Mouse (Mus musculus) hindbrain, embryonic 16.5 days (tissue): ENCODE data around the gene Gja1. TPM values are rescaled to one million over a fixed set of nuclear protein-coding genes. Genes with fewer than 3 reads are reported as not detected.
A peak's percentile ranks its signal among the peaks of the same experiment; 100 is the strongest.

Experiments
- ATAC-seq: fragments of 200-750 bp; cut with Nextera tagmentation; 2 replicates; pipeline ENCODE4 v1.8.0; 2017; ENCODE audit warnings: moderate TSS enrichment, moderate library complexity
- H3K27ac ChIP-seq: fragments of 300-500 bp; sonication (generic); 2 replicates; pipeline ENCODE4 v1.5.1; 2014; ENCODE audit warnings: low read depth, mild to moderate bottlenecking, control low read depth, low read length, moderate library complexity
- H3K27me3 ChIP-seq: fragments of 300-500 bp; sonication (generic); replicated peaks from 2 replicates; pipeline ENCODE4 v1.6.1; 2014; ENCODE audit warnings: low read length; ENCODE audit not compliant: control insufficient read depth, insufficient read depth
- H3K36me3 ChIP-seq: fragments of 300-500 bp; sonication (generic); 2 replicates; pipeline ENCODE4 v1.6.1; 2014; ENCODE audit warnings: mild to moderate bottlenecking, low read length, moderate library complexity, mixed read lengths; ENCODE audit not compliant: control insufficient read depth, insufficient read depth
- H3K4me1 ChIP-seq: fragments of 300-500 bp; sonication (generic); 2 replicates; pipeline ENCODE4 v1.6.1; 2014; ENCODE audit warnings: low read depth, low read length; ENCODE audit not compliant: control insufficient read depth, insufficient read depth
- H3K4me2 ChIP-seq: fragments of 300-500 bp; sonication (generic); 2 replicates; pipeline ENCODE4 v1.6.1; 2014; ENCODE audit warnings: mild to moderate bottlenecking, low read length, control low read depth, moderate library complexity
- H3K4me3 ChIP-seq: fragments of 300-500 bp; sonication (generic); 2 replicates; pipeline ENCODE4 v1.5.1; 2014; ENCODE audit warnings: mild to moderate bottlenecking, low read length, control low read depth, moderate library complexity
- H3K9ac ChIP-seq: fragments of 300-500 bp; sonication (generic); 2 replicates; pipeline ENCODE4 v1.6.1; 2014; ENCODE audit warnings: low read depth, mild to moderate bottlenecking, control low read depth, low read length, moderate library complexity
- H3K9me3 ChIP-seq: fragments of 300-500 bp; sonication (generic); 2 replicates; pipeline ENCODE4 v1.6.1; 2014; ENCODE audit warnings: mild to moderate bottlenecking, low read length, moderate library complexity; ENCODE audit not compliant: control insufficient read depth
- WGBS: fragments of 180-500 bp; shearing (Covaris S2); extraction: QIAGEN DNeasy Blood & Tissue Kit; methylation state at CpG from one replicate; pipeline ENCODE4 v1.1.7; 2014; 5-methylcytosine and 5-hydroxymethylcytosine counted together
- polyA plus RNA-seq: library from polyadenylated mRNA; unstranded; fragments of >200 nt; fragmentation: Nextera tagmentation; extraction: Ambion mirVana; gene quantifications from 2 replicates; pipeline ENCODE4 v1.2.1, GENCODE M21; 2015

The Gja1 gene
- polyA plus RNA-seq = 138 and 145 TPM in 2 replicates

DNA sequence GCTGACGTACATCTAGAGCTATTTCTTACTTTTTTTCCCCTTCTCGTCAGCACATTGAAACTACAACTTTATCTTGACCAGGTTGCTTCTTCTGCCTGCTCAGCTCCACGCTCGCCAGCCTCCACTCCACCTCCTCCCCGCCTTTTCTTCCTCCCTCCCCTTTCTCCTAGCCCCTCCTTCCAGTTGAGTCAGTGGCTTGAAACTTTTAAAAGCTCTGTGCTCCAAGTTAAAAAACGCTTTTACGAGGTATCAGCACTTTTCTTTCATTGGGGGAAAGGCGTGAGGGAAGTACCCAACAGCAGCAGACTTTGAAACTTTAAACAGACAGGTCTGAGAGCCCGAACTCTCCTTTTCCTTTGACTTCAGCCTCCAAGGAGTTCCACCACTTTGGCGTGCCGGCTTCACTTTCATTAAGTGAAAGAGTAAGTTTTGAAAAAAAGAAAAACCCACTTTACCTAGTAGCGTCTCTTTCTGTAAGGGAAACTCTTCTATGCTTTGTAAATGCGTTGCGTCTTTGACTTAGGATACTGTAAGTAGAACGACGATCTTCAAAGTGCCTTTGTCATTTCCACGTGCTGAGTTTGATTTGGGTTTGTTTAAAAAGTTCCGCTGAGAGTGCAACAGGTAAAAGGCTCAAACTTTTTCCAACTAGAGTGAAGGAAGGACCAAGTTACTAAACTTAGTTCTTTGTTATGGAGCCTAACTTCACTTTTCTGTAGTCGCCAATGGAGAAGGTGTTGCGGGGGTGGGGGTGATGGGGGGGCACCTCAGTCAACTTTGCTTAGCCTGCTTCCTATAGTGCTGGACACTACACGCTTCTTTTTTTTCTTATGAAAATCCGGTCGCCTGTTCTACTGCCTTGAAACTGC is at the start of gene Gja1:
Gene Gja1 (plus strand): TSS at position 234 of the 869 bp plus-strand sequence.
- Histone ChIP-seq H3K4me1 (peaks cover 10% of the 10 kb centered on the region), H3K4me2 (peak within 1 kb of the TSS; percentile 81), H3K36me3 (no peaks in the 10 kb centered on the region), H3K4me3 (peak within 1 kb of the TSS; percentile 52), H3K9me3 (no peaks in the 10 kb centered on the region), H3K9ac (peak within 1 kb of the TSS; percentile 63), H3K27ac (peak within 1 kb of the TSS; percentile 74), H3K27me3 (no peaks in the 10 kb centered on the region; the same call in 1 of the 2 replicates)
- ATAC-seq = peak; percentile 28; the same call in 1 of the 2 replicates
- under 1% methylated on average over 23 of the region's 23 CpGs for WGBS

DNA sequence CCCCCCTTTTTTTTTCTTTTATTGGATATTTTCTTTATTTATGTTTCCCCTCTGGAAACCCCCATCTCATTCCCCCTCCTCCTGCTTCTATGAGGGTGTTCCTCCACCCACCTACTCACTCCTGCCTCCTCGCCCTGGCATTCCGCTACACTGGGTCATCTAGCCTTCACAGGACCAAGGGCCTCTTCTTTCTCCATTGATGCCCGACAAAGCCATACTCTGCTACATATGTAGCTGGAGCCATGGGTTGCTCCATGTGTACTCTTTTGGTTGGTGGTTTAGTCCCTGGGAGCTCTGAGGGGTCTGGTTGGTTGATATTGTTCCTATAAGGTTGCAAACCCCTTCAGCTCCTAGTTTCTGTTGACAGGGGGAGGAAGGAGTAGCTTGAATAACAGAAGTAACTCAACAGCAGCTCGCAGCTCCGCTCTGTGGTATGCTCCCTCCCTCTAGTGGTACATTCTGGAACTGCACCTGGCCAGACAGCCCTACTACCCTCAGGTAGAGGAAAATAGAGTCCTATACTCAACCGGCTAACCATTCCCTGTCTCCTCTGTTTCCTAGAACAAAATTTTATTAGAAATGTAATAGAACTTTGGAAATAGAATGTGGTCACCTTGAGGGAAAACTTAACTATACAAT is 38.2 kb upstream of the Gja1 start:
- H3K27me3 ChIP-seq = no peaks in the 10 kb centered on the region
- no peak overlapping the region for H3K4me2 ChIP-seq
- no peak overlapping the region for H3K4me3 ChIP-seq
- ATAC-seq = peak; percentile 88
- no peaks in the 10 kb centered on the region for H3K36me3 ChIP-seq
- no peaks in the 10 kb centered on the region for H3K9me3 ChIP-seq
- H3K9ac ChIP-seq = no peak overlapping the region
- WGBS = 52% methylated on average over 6 of the region's 6 CpGs
- no peaks in the 10 kb centered on the region for H3K4me1 ChIP-seq
- no peak overlapping the region for H3K27ac ChIP-seq

DNA sequence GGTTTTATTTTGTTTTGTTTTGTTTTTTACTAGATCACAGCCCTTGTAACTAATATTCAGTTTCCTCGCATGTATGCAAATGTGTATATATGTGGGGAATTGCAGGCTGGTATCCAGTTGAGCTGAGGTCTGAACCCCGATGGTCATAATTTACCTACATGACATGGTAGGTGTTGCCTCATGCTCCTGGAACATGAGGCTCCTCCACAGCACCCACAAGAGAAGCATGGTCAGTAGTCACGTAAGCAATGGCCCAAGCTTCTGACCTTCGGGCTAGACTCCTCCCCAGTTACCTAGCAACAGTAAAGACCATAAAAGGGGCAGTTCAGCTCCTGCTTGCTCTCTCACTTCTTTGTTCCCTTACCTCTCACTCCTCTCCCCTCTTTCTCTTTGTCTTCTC is 16.7 kb upstream of the Gja1 start:
- Histone ChIP-seq H3K9ac (no peak overlapping the region), H3K36me3 (no peaks in the 10 kb centered on the region), H3K4me3 (no peak overlapping the region), H3K4me1 (no peaks in the 10 kb centered on the region), H3K9me3 (no peaks in the 10 kb centered on the region), H3K27ac (no peak overlapping the region), H3K4me2 (no peak overlapping the region), H3K27me3 (no peaks in the 10 kb centered on the region)
- no peak for ATAC-seq
- 68% methylated on average over 4 of the region's 4 CpGs for WGBS

DNA sequence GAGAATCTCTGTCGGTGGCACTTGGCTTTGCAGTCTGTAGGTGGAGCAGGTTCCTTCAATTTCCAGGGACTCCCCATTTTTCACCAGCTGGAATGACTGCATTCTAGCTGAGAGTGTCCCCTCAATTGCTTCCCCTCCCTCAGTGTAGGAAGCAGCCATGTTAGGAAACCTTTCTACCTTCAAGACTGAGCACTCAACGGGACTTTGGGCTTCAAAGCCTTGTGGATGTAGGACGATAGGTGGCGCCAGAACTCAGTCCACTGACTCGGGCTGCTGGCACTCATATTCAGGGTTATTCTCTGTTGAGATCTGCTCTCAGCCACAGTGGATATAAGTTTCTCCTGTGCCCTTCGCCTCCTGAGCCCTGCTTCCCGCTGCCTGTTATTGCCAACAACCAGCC is 8.1 kb upstream of the Gja1 start:
- ATAC-seq = no peak; the same call in 1 of the 2 replicates
- 21% methylated on average over 7 of the region's 7 CpGs for WGBS
- Histone ChIP-seq H3K4me2 (no peak overlapping the region), H3K9me3 (no peaks in the 10 kb centered on the region), H3K27me3 (no peaks in the 10 kb centered on the region), H3K9ac (no peak overlapping the region), H3K36me3 (no peaks in the 10 kb centered on the region), H3K4me1 (peaks cover 2% of the 10 kb centered on the region; the same call in 1 of the 2 replicates), H3K27ac (no peak overlapping the region), H3K4me3 (no peak overlapping the region)

DNA sequence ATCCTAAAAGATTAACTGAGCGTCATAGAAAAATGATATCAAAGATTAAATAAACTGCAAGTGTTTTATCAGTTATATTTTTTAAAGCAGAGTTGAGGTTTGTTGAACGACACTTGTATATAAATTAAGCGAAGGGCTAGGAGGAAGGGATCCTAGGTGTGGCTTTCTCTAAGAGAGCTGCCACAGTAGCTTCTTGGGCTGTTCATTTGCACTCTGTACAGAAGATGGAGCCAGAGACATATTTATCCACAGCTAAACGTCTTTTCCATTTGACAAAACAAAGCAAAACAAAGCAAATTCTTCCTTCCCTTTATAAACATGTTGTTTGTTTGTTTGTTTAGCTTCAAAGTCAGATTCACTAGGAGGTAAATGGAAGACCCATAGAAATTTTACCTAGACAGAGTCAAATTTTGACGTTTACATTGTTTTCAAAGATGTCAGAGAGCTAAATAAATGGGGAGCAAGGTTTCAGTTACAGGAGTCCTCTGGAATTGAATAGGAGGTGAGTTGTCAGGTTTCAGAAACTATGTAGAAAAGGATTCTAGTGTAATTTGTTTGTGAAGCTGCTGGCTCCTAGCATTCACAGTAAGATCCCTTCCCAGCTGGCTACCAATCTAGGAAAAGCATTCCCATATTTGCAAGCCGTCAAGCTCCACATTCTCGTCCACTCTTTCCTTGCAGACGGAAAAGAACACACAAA is 4.0 kb upstream of the Gja1 start:
- WGBS = 28% methylated on average over 8 of the region's 8 CpGs
- H3K9ac ChIP-seq = no peak overlapping the region
- H3K9me3 ChIP-seq = no peaks in the 10 kb centered on the region
- H3K4me2 ChIP-seq = peak overlapping the region; percentile 34; the same call in 1 of the 2 replicates
- no peaks in the 10 kb centered on the region for H3K36me3 ChIP-seq
- H3K4me3 ChIP-seq = no peak overlapping the region
- no peak overlapping the region for H3K27ac ChIP-seq
- ATAC-seq = peak; percentile 86
- no peaks in the 10 kb centered on the region; the same call in 1 of the 2 replicates for H3K27me3 ChIP-seq
- H3K4me1 ChIP-seq = peaks cover 5% of the 10 kb centered on the region

DNA sequence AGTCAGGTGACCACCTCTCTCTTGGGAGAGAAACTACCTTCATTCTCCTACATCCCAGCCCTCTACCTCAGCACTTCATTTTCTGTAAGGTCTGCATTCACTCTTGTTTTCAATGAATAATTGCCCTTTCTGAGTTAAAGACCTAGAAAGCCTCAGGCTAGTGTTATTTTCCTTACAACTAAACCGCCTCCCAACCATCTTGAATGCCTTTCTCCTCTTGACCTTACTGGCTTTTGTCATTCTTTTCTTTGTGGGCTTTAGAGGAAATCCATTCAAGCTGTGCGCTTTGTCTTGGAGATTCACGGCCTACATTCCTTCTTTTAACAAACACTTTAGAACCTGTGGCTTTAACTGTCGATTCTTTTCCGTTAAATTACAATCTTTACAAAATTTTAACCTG is 3.0 kb upstream of the Gja1 start:
- Histone ChIP-seq H3K36me3 (no peaks in the 10 kb centered on the region), H3K9ac (no peak overlapping the region), H3K4me3 (no peak overlapping the region), H3K4me1 (peaks cover 8% of the 10 kb centered on the region), H3K4me2 (no peak overlapping the region), H3K27me3 (no peaks in the 10 kb centered on the region; the same call in 1 of the 2 replicates), H3K27ac (no peak overlapping the region), H3K9me3 (no peaks in the 10 kb centered on the region)
- WGBS = 30% methylated on average over 5 of the region's 5 CpGs
- ATAC-seq = no peak

DNA sequence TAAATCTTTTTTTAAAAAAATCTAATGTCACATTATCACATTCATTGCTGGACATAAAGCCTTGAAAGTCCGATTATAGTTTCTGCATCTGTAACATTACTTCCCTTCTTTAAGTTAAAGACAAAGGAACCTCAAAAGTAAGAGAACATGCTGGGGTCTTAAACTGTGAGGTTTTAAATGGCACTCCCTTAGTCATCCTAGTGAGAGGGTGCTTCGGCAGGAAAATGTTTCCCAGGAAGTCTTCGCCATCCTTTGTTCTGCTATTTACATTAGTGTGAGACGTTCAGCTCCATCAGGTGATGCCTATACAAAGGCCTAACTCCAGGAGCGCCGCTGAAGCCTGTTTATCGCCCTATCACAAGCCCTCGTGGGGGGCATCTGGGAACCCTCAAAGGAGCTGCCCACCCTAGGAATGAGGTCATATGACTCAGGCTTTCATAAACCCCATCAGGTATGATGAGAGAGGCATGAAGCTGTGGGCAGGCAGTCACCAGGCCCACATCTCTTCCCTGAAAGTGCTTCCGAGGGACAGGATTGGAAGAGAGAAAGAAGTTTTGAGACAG is 1.1 kb upstream of the Gja1 start:
- no peak for ATAC-seq
- H3K4me2 ChIP-seq = no peak overlapping the region
- H3K4me3 ChIP-seq = no peak overlapping the region
- no peak overlapping the region for H3K9ac ChIP-seq
- H3K9me3 ChIP-seq = no peaks in the 10 kb centered on the region
- H3K36me3 ChIP-seq = no peaks in the 10 kb centered on the region
- WGBS = 26% methylated on average over 9 of the region's 9 CpGs
- H3K27ac ChIP-seq = no peak overlapping the region
- H3K4me1 ChIP-seq = peaks cover 10% of the 10 kb centered on the region
- H3K27me3 ChIP-seq = no peaks in the 10 kb centered on the region; the same call in 1 of the 2 replicates

DNA sequence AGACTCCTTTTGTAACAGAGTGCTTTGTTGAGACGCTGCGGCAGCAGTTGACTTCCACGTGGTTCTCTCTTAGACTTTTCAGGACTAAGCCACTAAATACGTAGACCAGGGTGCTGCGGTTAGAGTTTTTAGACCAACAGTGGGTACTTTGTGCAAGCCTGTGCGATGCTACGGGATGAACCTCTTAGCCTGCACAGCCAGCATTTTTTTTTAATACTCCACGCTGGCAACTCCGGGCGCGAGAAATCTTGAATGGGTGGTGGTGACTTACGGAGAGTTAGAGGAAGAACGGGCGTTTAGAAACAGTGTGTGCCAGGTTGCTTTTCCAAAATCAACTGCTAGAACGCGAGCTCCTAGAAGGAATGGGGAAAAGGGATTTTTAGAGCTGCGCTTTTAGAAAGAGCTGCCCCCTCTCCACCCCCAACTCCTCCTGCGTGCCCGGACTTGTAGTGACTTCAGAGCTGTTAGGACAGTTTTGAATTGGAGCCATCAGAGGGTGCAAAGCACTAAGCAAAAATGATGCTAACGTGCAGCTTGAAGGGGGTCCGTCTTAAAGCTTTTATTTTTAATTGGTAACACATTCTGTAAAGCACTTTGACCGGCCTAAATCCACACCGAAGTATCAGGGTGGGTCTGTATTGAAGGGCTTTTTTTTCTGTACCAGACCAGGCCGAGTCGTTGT is 977 bp downstream of the Gja1 start:
- Histone ChIP-seq H3K9ac (peak overlapping the region; percentile 63), H3K9me3 (no peaks in the 10 kb centered on the region), H3K4me3 (peak overlapping the region; percentile 52), H3K27me3 (no peaks in the 10 kb centered on the region; the same call in 1 of the 2 replicates), H3K4me2 (peak overlapping the region; percentile 81), H3K4me1 (peaks cover 10% of the 10 kb centered on the region), H3K36me3 (no peaks in the 10 kb centered on the region), H3K27ac (peak overlapping the region; percentile 74)
- 0% methylated on average over 25 of the region's 25 CpGs for WGBS
- ATAC-seq = peak; percentile 65
